Mouse (Mus musculus) ES-E14 (cell line): ENCODE data around the gene Dhx16. TPM values are rescaled to one million over a fixed set of nuclear protein-coding genes. Genes with fewer than 3 reads are reported as not detected.
A peak's percentile ranks its signal among the peaks of the same experiment; 100 is the strongest.

ENCODE experiments used
- DNase-seq: peaks from one replicate; pipeline ENCODE4 v3.0.0-alpha.2; 2013; ENCODE audit warnings: low read depth, low spot score
- H3K27ac ChIP-seq: 2 replicates; pipeline ENCODE4 v1.5.1; 2012; ENCODE audit warnings: low read depth, mild to moderate bottlenecking, low read length, moderate library complexity, mixed read lengths; ENCODE audit not compliant: poor library complexity, insufficient read depth, severe bottlenecking
- H3K36me3 ChIP-seq: 2 replicates; pipeline ENCODE4 v1.6.1; 2012; ENCODE audit warnings: mild to moderate bottlenecking, low read length, moderate library complexity, mixed read lengths; ENCODE audit not compliant: control insufficient read depth, poor library complexity, insufficient read depth, severe bottlenecking
- H3K4me1 ChIP-seq, 2 experiments: fragments of 150-350 bp in 1 of 2; sonication (generic) in 1 of 2; 2 replicates each; pipeline ENCODE4 v1.6.1; 2012; ENCODE audit warnings: low read length in 2 of 2, mild to moderate bottlenecking in 1 of 2, mixed read lengths in 1 of 2; ENCODE audit not compliant: control insufficient read depth in 2 of 2, insufficient read depth in 2 of 2, poor library complexity in 1 of 2
- H3K4me3 ChIP-seq, 2 experiments: fragments of 150-350 bp in 1 of 2; sonication (generic) in 1 of 2; 2 replicates each; pipeline ENCODE4 v1.5.1; 2012; ENCODE audit warnings: low read length in 2 of 2, low read depth in 1 of 2, mild to moderate bottlenecking in 1 of 2, mixed read lengths in 1 of 2; ENCODE audit not compliant: insufficient read depth in 1 of 2, poor library complexity in 1 of 2, severe bottlenecking in 1 of 2
- H3K9ac ChIP-seq: 2 replicates; pipeline ENCODE4 v1.6.1; 2012; ENCODE audit warnings: low read depth, mild to moderate bottlenecking, low read length, mixed read lengths; ENCODE audit not compliant: poor library complexity, insufficient read depth, severe bottlenecking
- H3K9me3 ChIP-seq: fragments of 150-350 bp; sonication (generic); 2 replicates; pipeline ENCODE4 v1.6.1; 2012; ENCODE audit warnings: low read depth, mild to moderate bottlenecking, low read length; ENCODE audit not compliant: control insufficient read depth, insufficient read depth
- CHD2 ChIP-seq: IDR thresholded peaks from 2 replicates; pipeline ENCODE4 v1.6.1; 2014; ENCODE audit warnings: mild to moderate bottlenecking, low read depth, low read length, inconsistent platforms
- HCFC1 ChIP-seq: IDR thresholded peaks from 2 replicates; pipeline ENCODE4 v1.6.1; 2012; ENCODE audit warnings: low read length, inconsistent platforms, borderline replicate concordance; ENCODE audit not compliant: insufficient read depth
- MAFK ChIP-seq: IDR thresholded peaks from 2 replicates; pipeline ENCODE4 v1.6.1; 2014; ENCODE audit warnings: mild to moderate bottlenecking, low read depth, low read length, inconsistent platforms; ENCODE audit not compliant: insufficient read depth
- ZC3H11A ChIP-seq: IDR thresholded peaks from 2 replicates; pipeline ENCODE4 v1.6.1; 2012; ENCODE audit warnings: low read depth, mild to moderate bottlenecking, inconsistent platforms, low read length, borderline replicate concordance
- ZNF384 ChIP-seq: IDR thresholded peaks from 2 replicates; pipeline ENCODE4 v1.6.1; 2012; ENCODE audit warnings: low read depth, low read length, inconsistent platforms
- in situ Hi-C, 2 experiments: fragments of 600-800 bp; cut with MboI; formaldehyde crosslinking; loops; one replicate each; pipeline ENCODE4 v1.15.1; 2025; ENCODE audit warnings: low sequenced_read_pairs in 2 of 2, inconsistent platforms in 1 of 2; ENCODE audit not compliant: unreplicated experiment in 2 of 2
- total RNA-seq: library from RNA; depleted of rRNA; stranded (reverse); fragments of 300-350 nt; gene quantifications from 2 replicates; pipeline ENCODE4 v1.2.3, GENCODE M21; 2012

The Dhx16 gene
- total RNA-seq, 1 experiment: 202 TPM

DNA sequence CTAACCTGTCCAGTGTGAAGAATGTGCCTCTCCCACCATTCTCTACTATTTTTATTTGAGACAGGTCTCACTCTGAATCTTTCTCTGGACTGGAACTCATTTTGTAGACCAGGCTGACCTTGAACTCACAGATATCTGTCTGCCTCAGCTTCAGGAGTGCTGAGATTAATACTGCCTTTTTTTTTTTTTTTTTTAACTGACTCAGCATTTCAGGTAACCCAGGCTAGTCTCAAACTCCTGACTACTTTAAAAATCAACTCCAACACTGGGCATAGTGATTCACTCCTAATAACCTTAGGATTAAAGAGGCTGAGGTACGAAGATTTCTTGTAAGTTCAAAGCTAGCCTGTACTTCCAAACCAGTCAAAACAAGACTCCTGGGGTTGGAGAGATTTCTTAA is 26.0 kb downstream of the Dhx16 start:
- TF ChIP-seq MAFK (peak; percentile 51; the same call in 1 of the 2 replicates), ZC3H11A (no peak)
- no peak for DNase-seq
- no peaks in the 10 kb centered on the region for H3K9me3 ChIP-seq
- H3K36me3 ChIP-seq: peaks cover 2% of the 10 kb centered on the region; the same call in 1 of the 2 replicates
- no peak overlapping the region for H3K4me3 ChIP-seq
- H3K4me1 ChIP-seq: peaks cover 0 to 10% of the 10 kb centered on the region in 2 experiments; a peak in 2 of 4 replicates
- in situ Hi-C loops: no loop called here
- H3K9ac ChIP-seq: no peak overlapping the region
- H3K27ac ChIP-seq: no peak overlapping the region

DNA sequence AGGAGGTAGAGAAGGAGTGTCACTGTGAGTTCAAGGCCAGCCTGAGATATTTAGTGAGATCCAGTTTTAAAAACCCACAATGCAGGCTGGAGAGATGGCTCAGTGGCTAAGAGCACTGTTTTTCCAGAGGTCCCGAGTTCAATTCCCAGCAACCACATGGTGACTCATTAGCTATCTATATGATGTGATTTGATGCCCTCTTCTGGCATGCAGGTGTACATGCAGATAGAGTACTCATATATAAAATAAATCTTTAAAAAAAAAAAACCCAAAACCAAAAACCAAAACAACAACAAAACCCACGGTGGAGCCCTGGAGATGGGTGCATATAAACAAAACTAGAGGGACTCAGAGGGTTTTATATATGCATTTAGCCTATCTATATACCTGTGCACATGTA is 28.0 kb downstream of the Dhx16 start:
- no peak overlapping the region for H3K9ac ChIP-seq
- no peak for DNase-seq
- TF ChIP-seq HCFC1: no peak
- no peak for TF ChIP-seq CHD2
- no peak for TF ChIP-seq MAFK
- no peak for TF ChIP-seq ZNF384
- no peak for TF ChIP-seq ZC3H11A
- H3K4me1 ChIP-seq: peaks cover 0 to 7% of the 10 kb centered on the region in 2 experiments; a peak in 1 of 4 replicates
- no peaks in the 10 kb centered on the region for H3K9me3 ChIP-seq
- H3K27ac ChIP-seq: no peak overlapping the region
- in situ Hi-C loops: no loop called here
- H3K4me3 ChIP-seq: no peak overlapping the region
- peaks cover 11% of the 10 kb centered on the region for H3K36me3 ChIP-seq

DNA sequence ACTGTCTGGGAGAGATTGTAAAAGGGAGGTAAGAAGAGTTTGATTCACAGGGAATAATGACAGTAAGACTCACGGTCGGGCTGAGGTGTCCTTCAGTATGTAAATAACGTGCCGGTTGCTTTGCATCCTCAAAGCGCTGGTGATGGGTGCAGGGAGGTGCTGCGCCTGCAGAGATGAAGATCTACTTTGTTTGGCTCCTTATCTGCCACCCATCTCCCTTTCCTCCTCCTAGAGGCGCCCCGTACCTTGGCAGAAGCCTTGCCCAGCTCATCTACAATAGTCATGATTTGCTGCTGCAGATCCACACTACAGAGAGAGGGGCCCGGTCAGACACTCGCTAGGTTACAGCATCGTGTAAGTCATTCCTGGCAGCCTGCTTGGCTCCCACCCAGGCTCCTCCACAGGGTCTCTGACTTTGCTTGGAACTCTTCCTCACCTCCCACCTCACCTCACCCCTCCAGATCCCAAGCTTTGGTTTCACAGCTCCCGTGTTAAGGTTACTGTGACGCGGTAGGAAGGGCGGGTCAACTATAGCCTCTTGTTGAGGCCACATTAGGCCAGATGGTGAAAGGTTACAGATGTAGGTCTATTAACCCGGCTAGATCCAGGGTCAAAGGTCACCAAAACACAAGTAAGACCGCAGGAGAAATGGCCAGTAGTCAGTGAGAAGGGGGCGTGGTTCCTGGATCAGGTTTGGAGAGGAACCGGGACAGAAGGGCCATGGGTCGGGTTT is 29.7 kb downstream of the Dhx16 start:
- Histone ChIP-seq H3K9ac (peak overlapping the region; percentile 72), H3K4me1 (peaks cover 0 to 9% of the 10 kb centered on the region in 2 experiments; a peak in 1 of 4 replicates), H3K4me3 (peak overlapping the region; percentile 70 to 87), H3K36me3 (peaks cover 22% of the 10 kb centered on the region), H3K27ac (peak overlapping the region; percentile 58; the same call in 1 of the 2 replicates), H3K9me3 (no peaks in the 10 kb centered on the region)
- peak; percentile 54 for DNase-seq
- in situ Hi-C loops: no loop called here
- TF ChIP-seq ZC3H11A (no peak), ZNF384 (no peak), HCFC1 (no peak), CHD2 (peak; percentile 24; the same call in 1 of the 2 replicates)

DNA sequence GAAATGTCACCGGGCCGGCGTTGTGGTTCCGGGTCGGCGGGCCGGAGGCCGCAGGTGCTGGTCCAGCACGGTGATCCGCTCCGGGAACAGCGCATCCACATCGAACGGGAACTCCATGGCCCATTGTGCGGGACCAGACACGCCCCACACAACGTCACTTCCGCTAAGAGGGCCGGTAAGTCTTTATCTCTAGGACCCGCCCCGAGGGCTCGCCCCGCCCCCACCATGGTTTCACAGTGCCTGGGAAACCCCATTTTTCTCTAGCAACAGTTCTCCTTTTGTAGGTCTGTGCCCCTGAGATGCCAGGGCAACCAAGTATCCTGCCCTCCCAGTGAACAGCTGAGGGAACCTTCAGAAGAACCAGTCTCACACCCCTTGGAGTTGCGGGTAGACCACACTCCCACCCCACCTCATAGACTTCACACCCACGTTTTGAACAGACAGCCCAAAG is 30.3 kb downstream of the Dhx16 start, which contains the start of gene Atat1:
Gene Atat1, minus strand, starts transcription at position 157 of the 451 bp plus-strand sequence.
- TF ChIP-seq ZNF384 (no peak), ZC3H11A (no peak)
- in situ Hi-C loops: no loop called here
- peak within 1 kb of the TSS; percentile 70 to 87 for H3K4me3 ChIP-seq
- peak within 1 kb of the TSS; percentile 72 for H3K9ac ChIP-seq
- no peaks in the 10 kb centered on the region for H3K9me3 ChIP-seq
- peaks cover 25% of the 10 kb centered on the region for H3K36me3 ChIP-seq
- peak within 1 kb of the TSS; percentile 58; the same call in 1 of the 2 replicates for H3K27ac ChIP-seq
- peaks cover 0 to 11% of the 10 kb centered on the region in 2 experiments; a peak in 1 of 4 replicates for H3K4me1 ChIP-seq
- peak; percentile 95 for DNase-seq

DNA sequence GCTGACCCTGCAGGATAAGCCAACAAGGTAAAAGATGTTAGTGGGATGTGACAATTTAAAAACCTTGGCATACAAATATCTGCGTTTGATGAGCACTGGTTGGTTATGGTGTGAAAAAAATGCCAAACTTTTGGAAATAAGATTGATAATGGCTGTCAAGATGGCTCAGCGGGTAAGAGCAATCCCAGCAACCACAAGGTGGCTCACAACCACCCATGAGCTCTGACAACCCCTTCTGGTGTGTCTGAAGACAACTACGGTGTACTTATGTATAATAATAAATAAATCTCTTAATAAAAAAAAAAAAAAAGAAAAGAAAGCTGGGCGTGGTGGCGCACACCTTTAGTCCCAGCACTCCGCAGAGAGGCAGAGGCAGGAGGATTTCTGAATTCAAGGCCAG is 35.4 kb downstream of the Dhx16 start:
- DNase-seq: no peak
- peak overlapping the region; percentile 92; the same call in 1 of the 2 replicates for H3K9ac ChIP-seq
- peak overlapping the region; percentile 78 to 93; a peak in 3 of 4 replicates for H3K4me3 ChIP-seq
- H3K36me3 ChIP-seq: peaks cover 39% of the 10 kb centered on the region
- in situ Hi-C loops: no loop called here
- H3K9me3 ChIP-seq: no peaks in the 10 kb centered on the region
- H3K4me1 ChIP-seq: peaks cover 0 to 10% of the 10 kb centered on the region in 2 experiments; a peak in 2 of 4 replicates
- no peak for TF ChIP-seq ZC3H11A
- no peak for TF ChIP-seq HCFC1
- no peak for TF ChIP-seq ZNF384
- no peak for TF ChIP-seq CHD2
- TF ChIP-seq MAFK: no peak
- H3K27ac ChIP-seq: no peak overlapping the region
